8 mouse cellular contexts compared by ENCODE assay signal in genomic region chr11:60139141-60139733, GRCm38 (mm10). TPM values are rescaled to one million over a fixed set of nuclear protein-coding genes. Genes with fewer than 3 reads are reported as not detected.
DNase-seq lines count a peak whose midpoint lies in the region; ATAC-seq lines count a peak whose summit lies in the region.

No protein-coding gene starts in this region.

- no peaks in the 10 kb centered on the region for H3K36me3 ChIP-seq in stomach, embryonic 15.5 days

- ATAC-seq in stomach, embryonic 15.5 days (ENCODE audit: insufficient read depth, low FRiP score, low read depth), result 0 out of 2 replicates have a peak, but pooled peaks have one; percentile 8

- peak overlapping the region; percentile 95 for H3K4me2 ChIP-seq in stomach, embryonic 15.5 days

- peaks cover 30% of the 10 kb centered on the region for H3K4me1 ChIP-seq in stomach, embryonic 15.5 days

- no peaks in the 10 kb centered on the region for H3K9me3 ChIP-seq in stomach, embryonic 15.5 days

- WGBS in stomach, embryonic 15.5 days, result 5% methylated on average over 24 of the region's 24 CpGs

- H3K27me3 ChIP-seq in stomach, embryonic 15.5 days (replicated peaks), result no peaks in the 10 kb centered on the region

- DNase-seq in layer of hippocampus, adult 11-12 months (ENCODE audit: low spot score), result peak; percentile 64
- DNase-seq in layer of hippocampus, adult 9-10 months (ENCODE audit: low spot score), result no peak
- DNase-seq in cerebellum, adult 18-20 months, result peak; percentile 44 to 53
- DNase-seq in forelimb bud, embryonic 11.5 days (ENCODE audit: low read depth, low spot score), result peak; percentile 16
- peak; percentile 46 to 65 for DNase-seq in layer of hippocampus, adult 8-10 months (ENCODE audit: low spot score in 2 of 2)
- DNase-seq in lung, postnatal 4 days, result peak; percentile 31 to 33
- no peak for DNase-seq in gastrocnemius, postnatal 25 days

- peak overlapping the region; percentile 83 for H3K27ac ChIP-seq in stomach, embryonic 15.5 days

- peak overlapping the region; percentile 57 for H3K9ac ChIP-seq in stomach, embryonic 15.5 days

- H3K4me3 ChIP-seq in stomach, embryonic 15.5 days (replicated peaks), result peak overlapping the region; percentile 73

RNA-seq across cellular contexts. Expression of gene Rai1, which starts 34.4 kb away (rescaled TPM):
- total RNA-seq in layer of hippocampus, adult 8-10 months (2022), result 10 to 100 TPM; 70.5 to 85.6 (median 78.1) TPM
- 21.7 and 24.4 TPM in 2 replicates for polyA plus RNA-seq in stomach, embryonic 15.5 days (2015; fragmentation: Nextera tagmentation; extraction: Ambion mirVana)
- total RNA-seq in gastrocnemius, postnatal 25 days (2021), result 10 to 100 TPM; 17.3 to 21.6 TPM

Comparison
In these comparisons a context has a peak if more than half of its experiments do, and no peak if none do; other contexts are left out.
1. DNase-seq: peak in layer of hippocampus, adult 11-12 months (single experiment), cerebellum, adult 18-20 months (2 of 2), forelimb bud, embryonic 11.5 days (single experiment), layer of hippocampus, adult 8-10 months (2 of 2) and lung, postnatal 4 days (2 of 2); none in layer of hippocampus, adult 9-10 months (single experiment) and gastrocnemius, postnatal 25 days (single experiment).